Mouse (Mus musculus) cerebellum, adult 2 months (tissue): ENCODE measurements around the gene Rora.

Experiments
- CTCF ChIP-seq: fragments of 200-500 bp; IDR thresholded peaks from 2 replicates; pipeline ENCODE4 v1.5.1; 2011; ENCODE audit warnings: low read depth, mild to moderate bottlenecking, control low read depth, low read length, moderate library complexity, borderline replicate concordance; ENCODE audit not compliant: insufficient read depth
- POLR2A ChIP-seq: fragments of 200-500 bp; IDR thresholded peaks from 2 replicates; pipeline ENCODE4 v1.6.1; 2011; ENCODE audit warnings: low read length, control low read depth, borderline replicate concordance; ENCODE audit not compliant: insufficient read depth

DNA sequence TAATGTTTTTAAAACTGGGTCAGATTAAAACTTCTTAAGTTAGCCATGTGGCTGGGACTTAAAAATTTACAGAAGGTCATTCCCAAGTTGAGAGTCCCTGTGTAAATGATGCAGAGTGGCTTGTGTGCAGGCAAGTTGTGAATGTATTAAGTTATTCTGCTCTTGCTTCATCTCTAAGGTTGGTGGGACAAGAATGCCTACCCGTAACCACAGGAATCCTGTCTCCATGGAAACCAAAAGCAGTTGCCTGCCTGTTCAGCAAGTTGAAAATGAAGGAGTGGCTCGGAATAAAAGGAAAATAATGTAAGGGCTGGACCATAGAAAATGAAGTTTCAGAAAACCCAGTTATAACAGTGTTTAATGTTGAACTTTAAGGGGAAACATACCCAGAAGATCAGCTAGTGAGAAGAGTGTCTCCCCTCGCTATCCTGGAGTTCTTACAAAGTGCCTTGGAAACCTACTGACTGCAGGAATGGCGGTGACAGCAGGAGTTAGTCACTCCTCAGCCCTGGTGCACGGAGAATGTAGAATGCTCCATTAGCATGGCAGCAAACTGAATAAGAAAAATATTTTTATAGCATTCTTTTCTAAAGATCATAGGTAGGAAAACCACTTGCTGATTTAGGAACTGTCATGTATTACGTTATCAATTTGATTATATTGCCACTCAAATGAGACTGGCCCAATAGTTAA is 778.4 kb downstream of the Rora start:
- TF ChIP-seq CTCF (no peak), POLR2A (no peak)
